Mouse (Mus musculus): Measurements from ENCODE around the gene Moap1.

Gene Moap1

DNA sequence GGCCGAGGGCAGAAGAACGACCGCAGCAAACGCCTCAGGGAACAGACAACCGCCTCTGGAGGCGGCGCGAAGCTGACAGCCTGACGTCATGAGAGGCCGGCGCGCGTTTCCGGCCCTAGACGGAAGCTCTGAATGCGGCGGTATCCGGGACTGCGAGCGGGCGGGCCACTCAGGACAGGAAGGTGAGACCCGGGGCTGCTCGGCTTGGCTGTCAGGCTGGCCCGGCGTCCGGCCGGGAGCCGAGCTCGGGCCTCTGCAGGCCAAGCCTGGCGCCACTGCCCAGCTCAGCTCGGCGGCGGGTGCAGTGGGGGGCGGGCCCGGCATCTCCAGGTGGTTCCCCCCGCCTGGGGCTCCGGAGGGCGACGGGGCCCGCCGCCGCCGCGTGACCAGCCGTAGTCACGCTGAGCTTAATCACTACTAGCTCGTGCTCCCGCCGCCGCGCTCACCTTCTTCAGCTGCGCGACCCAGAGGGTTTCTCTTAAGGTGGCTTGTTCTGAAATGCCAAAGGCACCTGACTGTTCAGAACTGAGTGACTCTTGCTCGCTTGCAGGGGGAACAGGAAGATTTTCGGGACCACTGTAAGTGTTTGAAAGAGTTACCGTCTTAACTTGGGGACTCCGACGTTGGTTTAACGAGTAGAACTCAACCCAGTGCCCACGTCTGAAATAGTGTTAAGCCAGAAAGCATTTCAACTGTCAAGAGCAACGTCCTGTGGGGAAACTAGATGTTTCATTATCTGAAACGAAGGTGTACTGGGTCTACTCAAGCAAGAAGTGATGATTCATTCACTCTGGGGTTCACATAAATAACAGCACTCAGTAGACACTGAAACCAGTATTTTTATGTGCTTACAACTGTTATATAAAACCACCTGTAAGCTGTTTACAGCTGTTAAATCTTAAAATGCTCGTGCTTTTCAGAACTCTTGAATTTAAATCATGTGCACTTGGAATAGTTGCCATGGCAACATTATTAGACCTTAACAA, at the start of gene Moap1, which contains the start of gene Tmem251:
Moap1 (minus strand) TSS at position 73 of the 986 bp plus-strand sequence.
Tmem251 (plus strand) TSS at position 174 of the 986 bp plus-strand sequence.
- DNase-seq = peak; percentile 91

- peak; percentile 81 for DNase-seq
Observed at GRCm38 (mm10) chr12:102787927-102788326, 44.5 kb upstream of the Moap1 start.

GRCm38 (mm10) chr12:102785593-102785985, 42.1 kb upstream of the Moap1 start:
- DNase-seq = no peak

- DNase-seq = peak; percentile 39
Observed at GRCm38 (mm10) chr12:102784899-102785592, 41.6 kb upstream of the Moap1 start.

- peak; percentile 58 for DNase-seq
Observed at GRCm38 (mm10) chr12:102782841-102783240, 39.4 kb upstream of the Moap1 start.

DNA sequence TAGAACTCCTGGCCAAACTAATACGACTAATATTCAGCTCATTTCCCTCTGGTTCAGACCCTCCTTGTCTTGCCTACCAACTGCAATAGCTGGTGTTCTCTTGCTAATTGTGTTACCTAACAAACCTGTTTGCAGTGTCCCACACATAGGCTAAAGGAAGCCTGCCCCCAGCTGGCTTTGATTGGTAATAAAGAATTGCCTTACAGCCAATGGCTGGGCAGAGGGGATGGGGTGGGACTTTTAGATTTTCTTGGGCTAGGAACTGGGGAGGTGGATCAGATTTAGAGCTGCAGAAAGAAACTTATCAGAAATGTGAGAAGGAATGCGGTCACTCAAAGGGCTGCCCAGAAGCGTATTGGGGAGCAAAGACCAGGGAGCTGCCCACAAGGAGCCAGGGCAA, 36.0 kb upstream of the Moap1 start:
- peak; percentile 37 for DNase-seq

GRCm38 (mm10) chr12:102778151-102778550, 34.7 kb upstream of the Moap1 start:
- DNase-seq = no peak

GRCm38 (mm10) chr12:102776035-102776434, 32.6 kb upstream of the Moap1 start:
- no peak for DNase-seq

DNA sequence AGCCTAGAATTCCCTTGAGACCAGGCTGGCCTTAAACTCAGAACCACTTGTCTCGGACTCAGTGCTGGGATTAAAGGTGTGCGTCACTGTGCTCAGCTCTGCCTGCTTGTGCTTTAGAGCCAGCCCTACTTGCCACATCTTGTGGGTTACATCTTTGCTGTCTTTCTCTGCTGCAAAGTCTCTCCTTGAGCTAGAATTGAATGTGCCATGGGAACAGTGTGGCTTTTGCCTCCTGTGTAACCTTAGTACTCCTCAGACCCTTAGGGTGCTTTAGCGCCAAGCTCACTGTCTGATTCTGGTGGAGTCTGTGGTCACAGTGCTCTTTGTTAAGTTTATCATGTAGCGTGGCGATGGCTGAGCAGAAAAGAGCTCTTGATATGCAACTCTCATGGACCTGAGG, 29.2 kb upstream of the Moap1 start:
- no peak for DNase-seq

- no peak for DNase-seq
Observed at GRCm38 (mm10) chr12:102771601-102772000, 28.1 kb upstream of the Moap1 start.

- DNase-seq = peak; percentile 61
Observed at GRCm38 (mm10) chr12:102769000-102769399, 25.5 kb upstream of the Moap1 start.

- no peak for DNase-seq
Observed at GRCm38 (mm10) chr12:102763696-102764095, 20.2 kb upstream of the Moap1 start.

DNA sequence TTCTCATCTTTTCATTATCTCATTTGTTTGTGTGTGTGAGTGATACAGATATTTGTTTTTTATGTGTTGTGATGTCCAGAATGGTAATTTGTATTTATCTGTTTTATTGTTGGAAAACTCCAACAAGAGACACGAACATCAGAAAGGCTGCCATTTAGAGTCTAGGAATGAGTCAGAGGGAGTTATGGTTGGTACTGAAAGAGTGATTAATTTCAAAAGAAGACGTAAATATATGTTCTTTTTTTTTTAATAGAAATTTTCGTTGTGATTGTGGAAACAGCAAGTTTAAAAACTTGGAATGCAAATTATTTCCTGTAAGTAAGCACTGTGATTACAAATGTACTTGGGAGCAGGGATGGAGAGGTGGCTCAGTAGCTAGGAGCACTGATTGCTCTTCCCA, 18.2 kb upstream of the Moap1 start:
- DNase-seq = no peak

DNA sequence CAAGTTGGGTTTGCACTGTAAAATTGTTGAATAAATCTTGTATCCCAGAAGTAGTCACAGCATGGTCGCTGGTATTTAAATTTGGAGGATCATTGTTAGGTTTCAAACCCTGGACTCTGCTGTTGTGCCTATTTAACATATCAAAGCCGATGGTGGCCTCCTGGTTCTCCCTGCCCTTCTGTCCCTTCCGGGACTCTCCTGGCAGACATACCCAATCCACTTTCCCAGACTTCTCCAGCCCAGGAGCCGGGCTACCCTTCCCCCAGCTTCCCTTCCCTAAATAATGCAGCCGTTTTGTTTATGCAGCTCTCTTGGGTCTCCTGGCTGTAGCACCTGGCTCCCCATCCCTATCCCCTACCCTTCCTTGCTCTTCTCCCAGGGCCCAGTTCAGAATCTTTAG, 15.5 kb upstream of the Moap1 start:
- DNase-seq = no peak

DNA sequence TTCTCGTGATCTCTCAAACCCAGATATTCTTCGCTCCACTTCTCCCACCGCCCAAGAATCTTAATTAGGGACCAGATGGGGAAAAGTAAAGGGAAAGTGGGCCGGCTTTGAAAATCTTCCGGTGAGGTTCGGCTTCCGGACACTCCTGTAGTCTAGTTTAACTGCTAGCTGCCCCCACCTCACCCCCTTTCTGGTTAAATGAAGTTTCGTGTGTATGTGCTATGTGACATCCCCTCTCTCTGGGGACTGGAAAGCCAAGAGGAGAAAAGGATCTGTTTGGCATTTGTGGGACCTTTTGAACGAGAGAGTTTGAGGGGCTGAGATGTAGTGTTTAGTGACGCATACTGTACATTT, 14.9 kb upstream of the Moap1 start, which contains the start of gene Gm20604:
Gm20604 (minus strand) TSS at position 270 of the 354 bp plus-strand sequence.
- no peak for DNase-seq

- peak; percentile 97 for DNase-seq
Observed at GRCm38 (mm10) chr12:102757689-102758402, 14.4 kb upstream of the Moap1 start, which contains the start of the genes Gm28051, Gon7 and Ubr7. TSS of gene Gm28051 (minus strand) at chr12:102757765. TSS of gene Gon7 (minus strand) at chr12:102757803. TSS of gene Ubr7 (plus strand) at chr12:102757967.

GRCm38 (mm10) chr12:102757055-102757688, 13.7 kb upstream of the Moap1 start:
- no peak for DNase-seq

DNA sequence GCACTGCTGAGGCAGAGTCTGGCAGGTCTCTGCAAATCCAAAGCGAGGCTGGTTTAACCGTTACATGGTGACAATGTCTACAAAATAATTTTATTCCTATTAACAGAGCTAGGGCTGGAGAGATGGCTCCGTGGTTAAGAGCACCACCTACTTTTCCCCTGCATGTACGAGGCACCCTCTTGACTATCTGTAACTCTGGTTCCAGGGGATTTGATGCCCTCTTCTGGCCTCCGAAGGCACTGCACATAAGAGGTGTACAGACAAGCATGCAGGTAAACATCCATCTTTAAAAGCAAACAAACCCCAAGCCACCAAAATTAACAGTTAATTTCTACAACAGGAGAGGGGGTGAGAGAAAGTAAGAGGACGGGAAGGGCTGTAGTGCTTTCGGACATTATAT, 12.8 kb upstream of the Moap1 start:
- peak; percentile 62 for DNase-seq

DNA sequence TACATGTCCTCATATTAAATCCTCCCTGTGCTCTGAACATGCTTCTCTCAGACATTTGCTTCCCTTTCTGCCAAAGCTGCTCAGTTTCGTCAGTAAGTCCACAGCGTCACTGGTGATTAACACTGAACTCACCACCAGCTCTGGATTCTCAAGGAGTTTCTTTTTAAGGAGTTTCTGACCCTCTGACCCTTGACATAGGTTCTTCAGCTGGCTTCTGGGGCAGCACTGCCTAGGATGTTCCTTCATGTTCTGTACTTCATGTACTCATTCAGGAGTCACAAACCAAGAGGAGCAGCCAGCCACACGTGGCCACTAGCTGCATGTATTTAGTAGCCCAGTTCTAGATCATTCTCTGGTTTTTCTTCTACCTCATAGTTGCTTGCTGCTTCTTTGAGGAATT, 4.8 kb upstream of the Moap1 start:
- no peak for DNase-seq

- peak; percentile 28 for DNase-seq
Observed at GRCm38 (mm10) chr12:102744839-102745238, 1.4 kb upstream of the Moap1 start.

DNA sequence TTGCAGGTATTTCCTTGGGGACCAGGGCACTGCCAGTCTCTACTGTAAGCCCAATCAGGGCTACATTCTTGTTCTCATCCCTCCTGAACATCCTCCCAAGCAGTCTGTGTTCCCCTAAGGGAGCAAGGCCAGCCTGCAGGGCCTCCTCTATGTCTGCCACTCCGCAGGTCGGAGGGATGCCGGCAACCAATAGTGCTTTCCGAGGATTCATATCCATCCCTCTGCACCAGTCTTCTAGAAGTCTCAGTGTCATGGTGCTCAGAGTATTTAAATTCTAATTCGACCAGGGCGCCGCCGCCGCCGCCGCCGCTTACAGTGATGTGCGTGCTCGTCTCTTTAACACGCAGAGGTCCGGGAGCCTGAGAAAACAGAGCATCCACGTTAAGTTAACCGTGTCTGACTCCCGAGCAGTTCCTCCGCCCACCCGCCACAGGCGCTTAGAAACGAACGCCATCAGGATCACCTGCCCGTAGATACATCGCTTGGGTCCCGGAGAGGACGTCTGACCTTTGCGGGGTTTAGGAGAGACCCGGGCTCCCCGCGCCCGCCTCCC, 349 bp downstream of the Moap1 start:
- no peak for DNase-seq

DNA sequence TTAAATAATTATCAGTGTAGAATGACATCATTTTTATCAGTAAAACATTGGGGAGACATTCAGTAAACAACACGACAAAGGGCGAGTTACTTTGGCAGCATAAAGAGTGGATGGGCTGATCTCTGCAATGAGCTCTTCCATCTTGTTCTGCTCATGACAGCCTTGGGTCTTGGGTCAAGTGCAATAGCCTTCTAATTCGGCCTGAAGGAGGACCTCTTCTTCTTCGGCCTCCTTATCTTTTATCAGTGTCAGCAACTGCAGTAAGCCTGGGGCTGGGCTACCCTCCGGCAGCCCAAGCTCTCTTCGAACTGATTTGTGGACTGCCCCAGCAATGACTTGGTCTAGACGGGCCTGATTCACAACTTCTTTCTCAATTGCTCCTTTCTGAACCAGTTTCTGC, 1.4 kb downstream of the Moap1 start:
- DNase-seq = no peak

Measured in thymus, postnatal 14 days (tissue).